Mouse (Mus musculus) limb, embryonic 12.5 days (tissue): ENCODE data around the gene Gpatch3. TPM values are rescaled to one million over a fixed set of nuclear protein-coding genes. Genes with fewer than 3 reads are reported as not detected.

Source experiments
- ATAC-seq: fragments of 200-750 bp; cut with Nextera tagmentation; 2 replicates; pipeline ENCODE4 v1.8.0; 2017; ENCODE audit warnings: low read depth, moderate TSS enrichment; ENCODE audit not compliant: insufficient number of reproducible peaks, insufficient read depth, low FRiP score, low TSS enrichment
- H3K27ac ChIP-seq: fragments of 300-500 bp; sonication (generic); 2 replicates; pipeline ENCODE4 v1.5.1; 2016; ENCODE audit warnings: mild to moderate bottlenecking, moderate library complexity
- H3K27me3 ChIP-seq: fragments of 300-500 bp; sonication (generic); 2 replicates; pipeline ENCODE4 v1.6.1; 2016; ENCODE audit warnings: mild to moderate bottlenecking, moderate library complexity
- H3K36me3 ChIP-seq: fragments of 300-500 bp; sonication (generic); 2 replicates; pipeline ENCODE4 v1.6.1; 2016; ENCODE audit warnings: mild to moderate bottlenecking, moderate library complexity
- H3K4me1 ChIP-seq: fragments of 300-500 bp; sonication (generic); replicated peaks from 2 replicates; pipeline ENCODE4 v1.6.1; 2016
- H3K4me2 ChIP-seq: fragments of 300-500 bp; sonication (generic); 2 replicates; pipeline ENCODE4 v1.6.1; 2016; ENCODE audit warnings: mild to moderate bottlenecking, moderate library complexity
- H3K4me3 ChIP-seq: fragments of 300-500 bp; sonication (generic); replicated peaks from 2 replicates; pipeline ENCODE4 v1.5.1; 2016; ENCODE audit warnings: mild to moderate bottlenecking
- H3K9ac ChIP-seq: fragments of 300-500 bp; sonication (generic); replicated peaks from 2 replicates; pipeline ENCODE4 v1.6.1; 2016; ENCODE audit warnings: mild to moderate bottlenecking, moderate library complexity
- H3K9me3 ChIP-seq: fragments of 300-500 bp; sonication (generic); 2 replicates; pipeline ENCODE4 v1.6.1; 2016; ENCODE audit warnings: mild to moderate bottlenecking, moderate library complexity
- WGBS: fragments of 180-500 bp; shearing (Covaris S2); methylation state at CpG from one replicate; pipeline ENCODE4 v1.1.7; 2016; 5-methylcytosine and 5-hydroxymethylcytosine counted together
- polyA plus RNA-seq: library from polyadenylated mRNA; unstranded; fragments of >200 nt; fragmentation: Nextera tagmentation; extraction: Ambion mirVana; gene quantifications from 2 replicates; pipeline ENCODE4 v1.2.1, GENCODE M21; 2016

Gpatch3 gene
- polyA plus RNA-seq, 1 experiment from 2014 or later: 12.0 TPM

GRCm38 (mm10) chr4:133584059-133584951 lies 9.8 kb downstream of the Gpatch3 start, which contains the start of gene Gpn2:
TSS of gene Gpn2 (plus strand) at chr4:133584362.
- Histone ChIP-seq H3K4me1 (peaks cover 15% of the 10 kb centered on the region), H3K4me2 (peak within 1 kb of the TSS; percentile 100), H3K27ac (peak within 1 kb of the TSS; percentile 80), H3K9me3 (no peaks in the 10 kb centered on the region), H3K9ac (peak within 1 kb of the TSS; percentile 81), H3K36me3 (peaks cover 69% of the 10 kb centered on the region), H3K4me3 (peak within 1 kb of the TSS; percentile 97), H3K27me3 (no peaks in the 10 kb centered on the region)
- ATAC-seq: peak; percentile 79
- 3% methylated on average over 65 of the region's 65 CpGs for WGBS

GRCm38 (mm10) chr4:133592570-133592969 lies 18.0 kb downstream of the Gpatch3 start:
- no peaks in the 10 kb centered on the region for H3K9me3 ChIP-seq
- no peak overlapping the region for H3K4me2 ChIP-seq
- H3K27me3 ChIP-seq: no peaks in the 10 kb centered on the region
- H3K4me3 ChIP-seq: no peak overlapping the region
- H3K36me3 ChIP-seq: peaks cover 53% of the 10 kb centered on the region
- H3K27ac ChIP-seq: no peak overlapping the region
- no peak for ATAC-seq
- 32% methylated on average over 7 of the region's 7 CpGs for WGBS
- no peaks in the 10 kb centered on the region for H3K4me1 ChIP-seq
- H3K9ac ChIP-seq: no peak overlapping the region

GRCm38 (mm10) chr4:133595538-133595937 lies 21.0 kb downstream of the Gpatch3 start:
- peaks cover 23% of the 10 kb centered on the region for H3K36me3 ChIP-seq
- peaks cover 21% of the 10 kb centered on the region for H3K27me3 ChIP-seq
- no peaks in the 10 kb centered on the region for H3K9me3 ChIP-seq
- no peak overlapping the region for H3K4me2 ChIP-seq
- no peak overlapping the region for H3K4me3 ChIP-seq
- H3K27ac ChIP-seq: 0 out of 2 replicates have a peak overlapping the region, but pooled peaks have one; percentile 50
- no peak for ATAC-seq
- 51% methylated on average over 7 of the region's 7 CpGs for WGBS
- H3K4me1 ChIP-seq: peaks cover 10% of the 10 kb centered on the region
- no peak overlapping the region for H3K9ac ChIP-seq

- ATAC-seq: no peak
- no peak overlapping the region for H3K4me3 ChIP-seq
- WGBS: 80% methylated on average over 6 of the region's 6 CpGs
Measured at GRCm38 (mm10) chr4:133596084-133596483, 21.5 kb downstream of the Gpatch3 start.

DNA sequence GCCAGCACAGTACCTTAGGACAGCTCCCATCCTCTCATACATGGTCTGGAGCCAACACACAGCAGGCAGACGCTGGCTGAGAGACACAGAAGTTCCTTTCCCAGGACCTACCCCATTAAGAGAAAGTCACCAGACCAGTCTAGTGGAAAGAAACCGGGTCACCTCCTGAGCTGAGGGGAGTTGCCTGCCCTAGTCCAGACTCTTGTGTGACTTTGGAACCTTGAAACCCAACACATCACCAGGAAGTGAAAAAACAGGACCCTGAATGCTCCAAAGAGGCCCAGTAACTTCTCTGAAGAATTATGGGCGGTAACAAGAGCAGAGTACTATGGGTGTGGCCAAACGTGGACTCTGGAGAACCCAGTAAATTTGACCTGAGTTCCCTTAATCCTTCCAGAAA lies 24.1 kb downstream of the Gpatch3 start:
- no peak for ATAC-seq
- Histone ChIP-seq H3K9ac (no peak overlapping the region), H3K4me1 (peaks cover 19% of the 10 kb centered on the region), H3K9me3 (no peaks in the 10 kb centered on the region), H3K4me2 (peak overlapping the region; percentile 69; the same call in 1 of the 2 replicates), H3K4me3 (peak overlapping the region; percentile 49; the same call in 1 of the 2 replicates), H3K27me3 (peaks cover 51% of the 10 kb centered on the region), H3K27ac (no peak overlapping the region), H3K36me3 (peaks cover 8% of the 10 kb centered on the region; the same call in 1 of the 2 replicates)
- 34% methylated on average over 4 of the region's 4 CpGs for whole genome bisulfite sequencing

More at GRCm38 (mm10) chr4:133596084-133596483, 21.5 kb downstream of the Gpatch3 start:
- Histone ChIP-seq H3K27me3 (peaks cover 25% of the 10 kb centered on the region), H3K27ac (no peak overlapping the region), H3K9me3 (no peaks in the 10 kb centered on the region), H3K9ac (no peak overlapping the region), H3K4me2 (no peak overlapping the region), H3K4me1 (peaks cover 10% of the 10 kb centered on the region), H3K36me3 (peaks cover 17% of the 10 kb centered on the region)

- ATAC-seq: no peak
- peak overlapping the region; percentile 49 for H3K4me3 ChIP-seq
- H3K9ac ChIP-seq: peak overlapping the region; percentile 53
- 19% methylated on average over 7 of the region's 7 CpGs for WGBS
- peaks cover 51% of the 10 kb centered on the region for H3K27me3 ChIP-seq
- peak overlapping the region; percentile 69 for H3K4me2 ChIP-seq
- H3K27ac ChIP-seq: 0 out of 2 replicates have a peak overlapping the region, but pooled peaks have one; percentile 17
- no peaks in the 10 kb centered on the region for H3K9me3 ChIP-seq
- H3K4me1 ChIP-seq: peaks cover 19% of the 10 kb centered on the region
- H3K36me3 ChIP-seq: peaks cover 12% of the 10 kb centered on the region; the same call in 1 of the 2 replicates
Measured at GRCm38 (mm10) chr4:133599116-133599515, 24.6 kb downstream of the Gpatch3 start.

DNA sequence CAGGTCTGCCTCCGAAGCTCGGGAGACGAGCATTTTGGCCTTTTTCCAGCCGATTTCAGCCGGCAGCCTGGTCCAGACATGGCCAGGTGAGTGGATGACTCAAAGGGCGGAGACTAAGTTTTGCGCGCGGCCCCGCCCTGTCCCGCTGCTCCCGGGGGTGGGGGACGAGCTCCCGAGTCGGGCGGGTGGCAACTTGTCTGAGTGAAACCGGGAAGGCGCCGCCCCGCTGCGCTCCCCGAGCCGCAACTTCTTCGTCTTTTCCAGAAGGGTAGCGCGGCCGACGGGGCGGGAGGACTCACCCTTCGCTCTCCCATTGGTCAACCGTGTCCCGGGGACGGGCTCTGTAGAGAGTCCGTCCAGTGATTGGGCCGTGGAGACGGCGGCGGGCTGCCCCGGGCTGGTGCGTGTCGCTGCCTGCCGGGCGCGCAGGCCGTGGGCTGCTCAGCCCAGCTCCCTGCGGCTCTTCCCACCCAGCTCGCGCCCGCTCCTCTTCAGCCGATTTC lies 25.1 kb downstream of the Gpatch3 start:
- H3K4me2 ChIP-seq: peak overlapping the region; percentile 69
- H3K27ac ChIP-seq: 0 out of 2 replicates have a peak overlapping the region, but pooled peaks have one; percentile 13
- H3K4me3 ChIP-seq: peak overlapping the region; percentile 49
- H3K27me3 ChIP-seq: peaks cover 51% of the 10 kb centered on the region
- peak; percentile 91 for ATAC-seq
- under 1% methylated on average over 50 of the region's 50 CpGs for WGBS
- H3K9me3 ChIP-seq: no peaks in the 10 kb centered on the region
- peak overlapping the region; percentile 53 for H3K9ac ChIP-seq
- peaks cover 14% of the 10 kb centered on the region; the same call in 1 of the 2 replicates for H3K36me3 ChIP-seq
- peaks cover 19% of the 10 kb centered on the region for H3K4me1 ChIP-seq

DNA sequence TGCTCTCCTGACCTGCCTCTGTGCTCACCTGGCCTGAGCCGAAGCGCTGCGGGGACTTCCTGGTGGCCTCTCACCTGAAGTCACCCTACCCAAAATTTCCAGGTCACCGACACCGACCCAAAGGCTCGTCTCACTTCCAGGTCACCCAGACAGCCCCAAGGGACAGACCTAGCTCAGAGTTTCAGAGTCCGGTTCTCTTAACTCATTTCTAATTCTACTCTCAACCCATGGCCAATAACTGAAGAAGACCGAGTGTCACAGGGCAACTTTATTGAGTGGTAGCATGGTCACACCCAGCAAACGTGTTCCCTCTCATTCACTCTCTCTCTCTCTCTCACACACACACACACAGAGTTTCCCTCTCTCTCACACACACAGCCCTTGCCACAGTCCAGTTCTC lies 25.8 kb downstream of the Gpatch3 start:
- no peaks in the 10 kb centered on the region for H3K9me3 ChIP-seq
- peaks cover 21% of the 10 kb centered on the region for H3K36me3 ChIP-seq
- 12% methylated on average over 9 of the region's 9 CpGs for WGBS
- peak overlapping the region; percentile 53 for H3K9ac ChIP-seq
- no peak for ATAC-seq
- peaks cover 19% of the 10 kb centered on the region for H3K4me1 ChIP-seq
- H3K4me3 ChIP-seq: peak overlapping the region; percentile 49
- peak overlapping the region; percentile 69 for H3K4me2 ChIP-seq
- peaks cover 51% of the 10 kb centered on the region for H3K27me3 ChIP-seq
- H3K27ac ChIP-seq: no peak overlapping the region

- Histone ChIP-seq H3K27me3 (peaks cover 51% of the 10 kb centered on the region), H3K9me3 (no peaks in the 10 kb centered on the region), H3K36me3 (peaks cover 36% of the 10 kb centered on the region), H3K27ac (no peak within 1 kb of the TSS), H3K4me3 (peak within 1 kb of the TSS; percentile 30), H3K9ac (no peak within 1 kb of the TSS; the same call in none of the 2 replicates), H3K4me1 (peaks cover 19% of the 10 kb centered on the region), H3K4me2 (peak within 1 kb of the TSS; percentile 48)
- 3% methylated on average over 16 of the region's 16 CpGs for WGBS
- no peak for ATAC-seq
Measured at GRCm38 (mm10) chr4:133601721-133602218, 27.2 kb downstream of the Gpatch3 start, which contains the start of gene Sfn. TSS of gene Sfn (minus strand) at chr4:133602168.

DNA sequence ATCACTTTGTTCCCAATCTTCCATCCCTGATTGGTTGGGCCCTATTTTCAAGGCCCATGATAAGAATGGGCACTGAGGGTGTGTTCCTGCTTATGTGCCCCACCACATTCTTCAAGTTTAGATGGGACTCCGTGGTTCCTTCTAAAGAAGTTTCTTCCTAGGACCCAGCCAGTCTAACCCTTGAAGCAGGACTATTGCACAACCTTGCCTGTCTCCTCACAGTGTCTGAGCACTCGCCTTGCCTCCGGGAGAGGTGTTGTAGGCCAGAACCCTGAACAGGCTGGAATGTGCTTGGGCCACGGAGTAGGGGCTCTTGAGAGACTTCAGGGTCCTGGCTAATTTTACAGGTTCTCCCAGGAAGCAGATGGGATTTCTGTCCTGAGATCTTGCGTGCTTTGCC lies 28.5 kb downstream of the Gpatch3 start:
- WGBS: 90% methylated on average over 5 of the region's 5 CpGs
- Histone ChIP-seq H3K4me3 (no peak overlapping the region), H3K27ac (no peak overlapping the region), H3K9me3 (no peaks in the 10 kb centered on the region), H3K9ac (no peak overlapping the region; the same call in 1 of the 2 replicates), H3K27me3 (peaks cover 51% of the 10 kb centered on the region), H3K36me3 (peaks cover 48% of the 10 kb centered on the region), H3K4me2 (no peak overlapping the region), H3K4me1 (peaks cover 19% of the 10 kb centered on the region)
- ATAC-seq: no peak

- no peak overlapping the region for H3K4me2 ChIP-seq
- H3K9ac ChIP-seq: no peak overlapping the region
- no peaks in the 10 kb centered on the region for H3K9me3 ChIP-seq
- peaks cover 60% of the 10 kb centered on the region for H3K36me3 ChIP-seq
- ATAC-seq: no peak
- peaks cover 15% of the 10 kb centered on the region for H3K4me1 ChIP-seq
- peaks cover 40% of the 10 kb centered on the region for H3K27me3 ChIP-seq
- no peak overlapping the region for H3K27ac ChIP-seq
- WGBS: 83% methylated on average over 7 of the region's 7 CpGs
- H3K4me3 ChIP-seq: no peak overlapping the region
Measured at GRCm38 (mm10) chr4:133604175-133604574, 29.6 kb downstream of the Gpatch3 start.
